Mouse (Mus musculus) embryonic fibroblast, embryonic 13.5 days (primary cell): ENCODE data around the gene Gm15737.

ENCODE experiments used
- CTCF ChIP-seq: IDR thresholded peaks from 2 replicates; pipeline ENCODE4 v1.5.1; 2011; ENCODE audit warnings: mild to moderate bottlenecking, control low read depth, low read length, moderate library complexity, borderline replicate concordance; ENCODE audit not compliant: insufficient read depth
- POLR2A ChIP-seq: IDR thresholded peaks from 2 replicates; pipeline ENCODE4 v1.6.1; 2011; ENCODE audit warnings: low read depth, mild to moderate bottlenecking, control low read depth, low read length, moderate library complexity

GRCm38 (mm10) chr6:92831106-92831505, 38.1 kb upstream of the Gm15737 start:
- TF ChIP-seq CTCF, result no peak
- TF ChIP-seq POLR2A, result no peak
